15 mouse cellular contexts compared by ENCODE assay signal in the genomic region with DNA sequence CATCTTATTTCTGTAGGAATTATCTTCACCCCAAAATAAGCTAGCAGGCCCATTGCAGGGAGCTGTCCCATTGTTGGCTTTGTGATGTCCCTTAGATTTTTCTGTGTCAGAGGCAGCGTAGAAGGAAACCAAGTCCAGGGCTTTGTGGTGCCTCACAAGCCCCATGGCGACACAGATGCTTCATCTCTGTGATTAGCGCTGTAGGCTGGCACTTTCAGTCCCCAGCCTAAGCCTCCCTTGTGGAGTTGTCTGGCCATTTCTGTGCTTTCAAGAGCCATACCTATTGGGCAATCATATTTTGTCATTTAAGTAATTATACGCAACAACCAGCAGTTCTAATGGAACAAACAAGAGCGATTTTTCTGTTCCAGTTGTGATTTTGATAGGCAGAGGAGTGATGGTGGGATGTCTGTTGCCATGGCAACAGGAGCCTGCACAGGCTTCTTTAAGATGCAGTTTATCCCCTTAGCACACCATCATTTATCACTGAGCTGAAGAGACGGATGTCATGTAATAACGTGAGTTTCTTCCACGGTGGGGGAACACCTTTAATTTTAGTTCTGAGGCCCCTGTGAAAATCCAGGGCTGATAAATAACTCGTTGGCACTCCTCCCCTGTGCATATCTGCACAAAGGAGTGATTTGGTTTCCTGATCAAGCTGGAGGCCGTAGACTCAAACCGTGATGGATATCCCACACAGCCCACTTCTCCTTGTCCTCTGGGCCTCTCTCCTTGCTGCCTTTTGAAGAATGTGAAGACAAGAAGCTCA.
DNase-seq lines count a peak whose midpoint lies in the region; ATAC-seq and TF ChIP-seq lines count a peak whose summit lies in the region.
"Had no signal": no experiment of that assay in that cellular context is flagged by ENCODE, and none has a peak within 500 bp of the region (broad histone marks: within the 10 kb centered on the region; RNA-seq: fewer than 3 reads in every experiment).

No protein-coding gene starts in this region.

- H3K27me3 ChIP-seq in hindbrain, embryonic 14.5 days (ENCODE audit: control insufficient read depth, insufficient read depth, low read length), result no peaks in the 10 kb centered on the region
- no peaks in the 10 kb centered on the region for H3K27me3 ChIP-seq in neural tube, embryonic 12.5 days (replicated peaks)
- H3K27me3 ChIP-seq: megakaryocyte, embryonic 14.5 days had no signal

- H3K4me1 ChIP-seq in hindbrain, embryonic 14.5 days (replicated peaks; ENCODE audit: control insufficient read depth, insufficient read depth, low read length), result peaks cover 64% of the 10 kb centered on the region
- H3K4me1 ChIP-seq in neural tube, embryonic 12.5 days, result peaks cover 23% of the 10 kb centered on the region

- H3K9me3 ChIP-seq in hindbrain, embryonic 14.5 days (ENCODE audit: control insufficient read depth, low read length), result no peaks in the 10 kb centered on the region
- no peaks in the 10 kb centered on the region for H3K9me3 ChIP-seq in neural tube, embryonic 12.5 days
- H3K9me3 ChIP-seq: G1E; heart, embryonic 10.5 days; megakaryocyte, embryonic 14.5 days had no signal

- H3K27ac ChIP-seq in layer of hippocampus, adult 2 months, result peak overlapping the region; percentile 85
- peak overlapping the region; percentile 96 for H3K27ac ChIP-seq in hindbrain, embryonic 14.5 days
- H3K27ac ChIP-seq in neural tube, embryonic 12.5 days, result peak overlapping the region; percentile 88
- H3K27ac ChIP-seq: heart, embryonic 10.5 days had no signal

- DNase-seq in layer of hippocampus, adult 2 months (ENCODE audit: low spot score in 2 of 2), result no peak
- DNase-seq in layer of hippocampus, adult 11-12 months (ENCODE audit: low spot score), result no peak
- DNase-seq in embryo, embryonic 9.5 days (ENCODE audit: extremely low spot score), result peak; percentile 14
- DNase-seq in hindbrain, embryonic 14.5 days (ENCODE audit: low spot score), result peak; percentile 80
- no peak for DNase-seq in spleen, postnatal 14 days (ENCODE audit: low spot score in 2 of 2)
- DNase-seq in testis, postnatal 14 days (ENCODE audit: low spot score), result no peak
- no peak for DNase-seq in kidney, postnatal 14 days
- DNase-seq: kidney, postnatal 25 days; lung, adult 18-20 months; thymus, adult 18-20 months had no signal

- no peak for TF ChIP-seq CTCF in layer of hippocampus, adult 2 months (conservative IDR thresholded peaks at IDR 0.05)

- H3K4me3 ChIP-seq in layer of hippocampus, adult 2 months, result no peak overlapping the region
- H3K4me3 ChIP-seq in hindbrain, embryonic 14.5 days (replicated peaks; ENCODE audit: low read length), result no peak overlapping the region
- no peak overlapping the region for H3K4me3 ChIP-seq in neural tube, embryonic 12.5 days
- H3K4me3 ChIP-seq: heart, embryonic 10.5 days; megakaryocyte, embryonic 14.5 days had no signal

- ATAC-seq in hindbrain, embryonic 14.5 days (ENCODE audit: low FRiP score), result peak; percentile 80
- peak; percentile 78 for ATAC-seq in neural tube, embryonic 12.5 days (ENCODE audit: low FRiP score, low read depth)
- ATAC-seq: activated CD4-positive, CD25-positive, alpha-beta regulatory T cell, adult 4 months had no signal

- H3K9ac ChIP-seq in hindbrain, embryonic 14.5 days, result peak overlapping the region; percentile 34
- H3K9ac ChIP-seq in neural tube, embryonic 12.5 days, result no peak overlapping the region

- H3K36me3 ChIP-seq in hindbrain, embryonic 14.5 days (replicated peaks; ENCODE audit: control insufficient read depth, insufficient read depth), result no peaks in the 10 kb centered on the region
- H3K36me3 ChIP-seq in neural tube, embryonic 12.5 days, result no peaks in the 10 kb centered on the region
- H3K36me3 ChIP-seq: heart, embryonic 10.5 days had no signal

- WGBS in hindbrain, embryonic 14.5 days, result 12% methylated on average over 11 of the region's 11 CpGs
- WGBS in neural tube, embryonic 12.5 days, result 37% methylated on average over 11 of the region's 11 CpGs

- H3K4me2 ChIP-seq in hindbrain, embryonic 14.5 days (replicated peaks), result peak overlapping the region; percentile 2; the same call in 1 of the 2 replicates
- H3K4me2 ChIP-seq in neural tube, embryonic 12.5 days (replicated peaks), result peak overlapping the region; percentile 9; the same call in 1 of the 2 replicates

Comparison
In these comparisons a context has a peak if more than half of its experiments do, and no peak if none do; other contexts are left out.
1. DNase-seq: peak in embryo, embryonic 9.5 days (single experiment) and hindbrain, embryonic 14.5 days (single experiment); none in layer of hippocampus, adult 2 months (0 of 2), layer of hippocampus, adult 11-12 months (single experiment), spleen, postnatal 14 days (0 of 2), testis, postnatal 14 days (single experiment) and kidney, postnatal 14 days (single experiment).
2. Peak in every context shown above with its lines, with median percentiles within 50 percentile points of each other: H3K27ac ChIP-seq.